Mouse (Mus musculus): ENCODE measurements at regions not wholly inside any gene's neighbourhood (a gene's known extent, or its start where the extent isn't known, plus 50 kb on each side); places are given as distances from the start of the nearest gene placed in this dataset.

GRCm38 (mm10) chr16:29847059-29847458 lies 217.1 kb upstream of the Hes1 start:
- TF ChIP-seq POLR2A (IDR thresholded peaks at IDR 0.05; ENCODE audit: extremely low read depth, insufficient read depth, low read length), result no peak
- no peak for TF ChIP-seq CTCF (IDR thresholded peaks at IDR 0.05; ENCODE audit: extremely low read depth, insufficient read depth, low read length)

Measured in cortical plate, adult 2 months (tissue).